Mouse (Mus musculus) spleen, adult 2 months (tissue): ENCODE data around the gene Rora.

Experiments
- CTCF ChIP-seq: fragments of 200-500 bp; IDR thresholded peaks from 2 replicates; pipeline ENCODE4 v1.5.1; 2011; ENCODE audit warnings: mild to moderate bottlenecking, inconsistent platforms; ENCODE audit not compliant: insufficient read depth, insufficient read length, insufficient replicate concordance; ENCODE audit errors: extremely low read depth
- POLR2A ChIP-seq: fragments of 200-500 bp; IDR thresholded peaks from 2 replicates; pipeline ENCODE4 v1.6.1; 2011; ENCODE audit warnings: low read depth, low read length, inconsistent platforms

DNA sequence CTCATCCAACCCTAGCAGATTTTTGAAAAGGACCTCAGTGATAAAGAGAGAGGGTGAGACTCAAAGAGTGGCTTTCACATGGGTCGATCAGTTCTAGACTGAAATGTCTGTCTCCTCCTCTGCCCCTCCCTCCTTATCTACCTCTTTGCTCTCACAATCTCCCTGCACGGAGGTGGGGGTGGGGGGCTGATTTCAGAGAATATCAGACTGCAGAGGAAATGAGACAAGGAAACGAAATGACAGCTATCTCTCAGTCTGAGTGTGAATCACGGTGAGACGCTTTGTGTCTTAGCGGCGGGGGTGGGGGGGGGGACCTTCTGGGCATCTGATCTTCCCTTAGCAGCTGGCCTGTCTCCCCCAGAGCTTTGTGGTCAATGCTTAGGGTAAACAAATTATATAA lies 419.7 kb downstream of the Rora start:
- TF ChIP-seq POLR2A (no peak), CTCF (no peak)
